In the genomic region with DNA sequence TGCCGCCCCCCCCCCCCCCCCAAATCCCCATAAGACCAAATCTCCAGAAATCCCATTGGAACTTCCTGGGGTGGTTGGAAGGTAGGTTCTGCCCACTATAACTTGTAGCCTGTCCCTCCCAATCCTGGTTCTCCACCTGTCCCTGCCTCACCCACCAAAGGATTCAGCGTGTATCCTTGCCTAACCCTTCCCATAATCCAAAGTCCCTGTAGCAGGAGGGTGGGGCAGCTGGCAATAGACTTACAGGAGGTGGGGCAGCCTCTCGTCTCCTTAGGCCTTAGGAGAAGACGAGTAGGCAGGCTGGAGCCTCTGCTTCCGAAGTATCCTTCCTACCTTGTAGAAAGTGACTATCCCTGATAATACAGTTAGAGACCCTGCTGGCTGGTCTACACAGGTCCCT, we compare ENCODE assay signal across 34 mouse cellular contexts. TPM values are rescaled to one million over a fixed set of nuclear protein-coding genes. Genes with fewer than 3 reads are reported as not detected.
DNase-seq lines count a peak whose midpoint lies in the region; ATAC-seq and TF ChIP-seq lines count a peak whose summit lies in the region.
"Had no signal": no experiment of that assay in that cellular context is flagged by ENCODE, and none has a peak within 500 bp of the region (broad histone marks: within the 10 kb centered on the region; RNA-seq: fewer than 3 reads in every experiment).

No protein-coding gene starts in this region.

- H3K27ac ChIP-seq in intestine, postnatal 0 days (ENCODE audit: low read depth, low read length), result peak overlapping the region; percentile 74
- no peak overlapping the region for H3K27ac ChIP-seq in stomach, postnatal 0 days (replicated peaks)
- H3K27ac ChIP-seq: embryonic facial prominence, embryonic 10.5 days; embryonic facial prominence, embryonic 13.5 days; forebrain, embryonic 12.5 days; forebrain, embryonic 15.5 days; heart, embryonic 15.5 days; hindbrain, embryonic 14.5 days; hindbrain, postnatal 0 days had no signal

- H3K4me3 ChIP-seq in E14TG2a.4 (replicated peaks; ENCODE audit: low read length), result 0 out of 2 replicates have a peak overlapping the region, but pooled peaks have one; percentile 1
- no peak overlapping the region for H3K4me3 ChIP-seq in intestine, postnatal 0 days (ENCODE audit: low read depth, low read length)
- H3K4me3 ChIP-seq in stomach, postnatal 0 days (ENCODE audit: low read depth, low read length), result no peak overlapping the region
- H3K4me3 ChIP-seq: embryonic facial prominence, embryonic 10.5 days; embryonic facial prominence, embryonic 13.5 days; erythroblast, embryonic 14.5 days; forebrain, embryonic 12.5 days; forebrain, embryonic 15.5 days; heart, embryonic 12.5 days; heart, embryonic 15.5 days had no signal

- 40% methylated on average over 4 of the region's 5 CpGs for WGBS in intestine, postnatal 0 days
- WGBS in stomach, postnatal 0 days, result 70% methylated on average over 4 of the region's 5 CpGs

- peaks cover 40% of the 10 kb centered on the region for H3K4me1 ChIP-seq in E14TG2a.4 (replicated peaks; ENCODE audit: low read depth, low read length)
- peaks cover 20% of the 10 kb centered on the region for H3K4me1 ChIP-seq in intestine, postnatal 0 days (replicated peaks; ENCODE audit: control insufficient read depth, insufficient read depth, low read length)
- H3K4me1 ChIP-seq in stomach, postnatal 0 days (replicated peaks; ENCODE audit: control insufficient read depth, insufficient read depth), result no peaks in the 10 kb centered on the region
- H3K4me1 ChIP-seq: forebrain, embryonic 15.5 days had no signal

- no peak for TF ChIP-seq EP300 in stomach, postnatal 0 days (optimal IDR thresholded peaks at IDR 0.05)

- no peaks in the 10 kb centered on the region for H3K36me3 ChIP-seq in E14TG2a.4 (ENCODE audit: insufficient read depth, low read length)
- H3K36me3 ChIP-seq in intestine, postnatal 0 days (ENCODE audit: control insufficient read depth, insufficient read depth), result no peaks in the 10 kb centered on the region
- no peaks in the 10 kb centered on the region for H3K36me3 ChIP-seq in stomach, postnatal 0 days (ENCODE audit: control insufficient read depth, insufficient read depth, low read length)
- H3K36me3 ChIP-seq: embryonic facial prominence, embryonic 10.5 days; embryonic facial prominence, embryonic 13.5 days; forebrain, embryonic 12.5 days; forebrain, embryonic 15.5 days; G1E; heart, embryonic 12.5 days; heart, embryonic 15.5 days had no signal

- ATAC-seq in intestine, postnatal 0 days, result peak; percentile 82
- peak; percentile 51 for ATAC-seq in stomach, postnatal 0 days (ENCODE audit: low FRiP score, low TSS enrichment)
- ATAC-seq: forebrain, embryonic 15.5 days; hindbrain, postnatal 0 days; Patski had no signal

- no peak for TF ChIP-seq CTCF in E14TG2a.4 (conservative IDR thresholded peaks at IDR 0.05; ENCODE audit: low read length)
- no peak for TF ChIP-seq CTCF in intestine, postnatal 0 days (IDR thresholded peaks at IDR 0.05; ENCODE audit: low read depth)
- TF ChIP-seq CTCF in stomach, postnatal 0 days (IDR thresholded peaks at IDR 0.05; ENCODE audit: low read depth), result no peak

- no peak overlapping the region for H3K9ac ChIP-seq in intestine, postnatal 0 days (ENCODE audit: low read depth, low read length)
- no peak overlapping the region for H3K9ac ChIP-seq in stomach, postnatal 0 days (ENCODE audit: low read length)
- H3K9ac ChIP-seq: embryonic facial prominence, embryonic 13.5 days; forebrain, embryonic 12.5 days; forebrain, embryonic 15.5 days; heart, embryonic 12.5 days; heart, embryonic 15.5 days; hindbrain, embryonic 14.5 days had no signal

- H3K27me3 ChIP-seq in E14TG2a.4 (ENCODE audit: insufficient read depth, low read length), result peaks cover 18% of the 10 kb centered on the region
- H3K27me3 ChIP-seq in intestine, postnatal 0 days (replicated peaks; ENCODE audit: control insufficient read depth, insufficient read depth, low read length), result no peaks in the 10 kb centered on the region
- H3K27me3 ChIP-seq in stomach, postnatal 0 days (ENCODE audit: control insufficient read depth, insufficient read depth, low read length), result no peaks in the 10 kb centered on the region
- H3K27me3 ChIP-seq: embryonic facial prominence, embryonic 13.5 days; forebrain, embryonic 12.5 days; forebrain, embryonic 15.5 days; heart, embryonic 12.5 days; heart, embryonic 15.5 days; Patski had no signal

- H3K9me3 ChIP-seq in E14TG2a.4 (ENCODE audit: low read length), result peaks cover 3% of the 10 kb centered on the region; the same call in 1 of the 2 replicates
- no peaks in the 10 kb centered on the region for H3K9me3 ChIP-seq in intestine, postnatal 0 days (ENCODE audit: control insufficient read depth)
- H3K9me3 ChIP-seq in stomach, postnatal 0 days (ENCODE audit: control insufficient read depth, low read length), result no peaks in the 10 kb centered on the region
- H3K9me3 ChIP-seq: embryonic facial prominence, embryonic 13.5 days; forebrain, embryonic 15.5 days; G1E; heart, embryonic 15.5 days had no signal

- intact Hi-C loops in heart, postnatal 10 days (cut with DNase I), result no loop called here

- H3K4me2 ChIP-seq in intestine, postnatal 0 days (replicated peaks; ENCODE audit: low read depth), result no peak overlapping the region
- no peak overlapping the region for H3K4me2 ChIP-seq in stomach, postnatal 0 days (replicated peaks; ENCODE audit: low read depth)
- H3K4me2 ChIP-seq: embryonic facial prominence, embryonic 13.5 days; forebrain, embryonic 12.5 days; forebrain, embryonic 15.5 days; heart, embryonic 12.5 days; heart, embryonic 15.5 days; hindbrain, embryonic 14.5 days had no signal

- DNase-seq in heart, adult 11 months, result peak; percentile 70
- no peak for DNase-seq in heart, postnatal 10 days
- peak; percentile 52 for DNase-seq in stomach, postnatal 0 days (ENCODE audit: low spot score)
- DNase-seq in T-cell, adult 2 months (ENCODE audit: low spot score), result no peak
- DNase-seq in frontal cortex, postnatal 25 days (ENCODE audit: low spot score in 2 of 2), result no peak
- DNase-seq: adrenal gland, adult 2 months; adrenal gland, postnatal 14 days; cerebellum, adult 11 months; cerebellum, adult 2 months; cerebellum, adult 9-11 months; cerebellum, postnatal 36 days; embryo, embryonic 11 days; gastrocnemius, postnatal 10 days; gastrocnemius, postnatal 36 days; heart, adult 18-20 months; heart, postnatal 14 days; heart, postnatal 4 days had no signal

RNA-seq across cellular contexts. Expression of a gene that starts 6.1 kb away (rescaled TPM):
- under 1 TPM; 0.15 to 0.57 TPM for total RNA-seq in heart, postnatal 10 days (2021)
- polyA plus RNA-seq in intestine, postnatal 0 days (2015; fragmentation: Nextera tagmentation; extraction: Ambion mirVana), result 3.0 and 3.4 TPM in 2 replicates
- polyA plus RNA-seq in stomach, postnatal 0 days (2015; fragmentation: Nextera tagmentation; extraction: Ambion mirVana), result 14.4 and 17.3 TPM in 2 replicates
- total RNA-seq: gastrocnemius, adult 18-20 months; gastrocnemius, postnatal 10 days had no signal
- polyA plus RNA-seq: adrenal gland, adult 2 months; cortical plate, adult 2 months; erythroblast, embryonic 14.5 days; forebrain, embryonic 12.5 days; forebrain, embryonic 15.5 days; G1E; heart, embryonic 12.5 days; hindbrain, embryonic 14.5 days had no signal

RNA-seq across cellular contexts. Expression of a gene that starts 15.8 kb away (rescaled TPM):
- total RNA-seq in heart, postnatal 10 days (2021), result not detected
- polyA plus RNA-seq in intestine, postnatal 0 days (2015; fragmentation: Nextera tagmentation; extraction: Ambion mirVana), result 0.64 and 1.1 TPM in 2 replicates
- polyA plus RNA-seq in stomach, postnatal 0 days (2015; fragmentation: Nextera tagmentation; extraction: Ambion mirVana), result 0.10 and 0.13 TPM in 2 replicates
- total RNA-seq: adrenal gland, postnatal 14 days; adrenal gland, postnatal 4 days; G1E; gastrocnemius, adult 18-20 months; gastrocnemius, postnatal 10 days; gastrocnemius, postnatal 36 days; heart, adult 18-20 months; heart, postnatal 4 days; hindbrain, postnatal 0 days had no signal
- polyA plus RNA-seq: cortical plate, adult 2 months; erythroblast, embryonic 14.5 days; forebrain, embryonic 12.5 days; forebrain, embryonic 15.5 days; G1E; heart, embryonic 15.5 days; hindbrain, embryonic 11.5 days; hindbrain, embryonic 14.5 days; Patski had no signal

RNA-seq across cellular contexts. Expression of a gene that starts 19.3 kb away (rescaled TPM):
- total RNA-seq in heart, postnatal 10 days (2021), result 1 to 10 TPM; 2.3 to 2.6 TPM
- 6.9 and 7.0 TPM in 2 replicates for polyA plus RNA-seq in intestine, postnatal 0 days (2015; fragmentation: Nextera tagmentation; extraction: Ambion mirVana)
- polyA plus RNA-seq in stomach, postnatal 0 days (2015; fragmentation: Nextera tagmentation; extraction: Ambion mirVana), result 6.3 and 6.5 TPM in 2 replicates

RNA-seq across cellular contexts. Expression of a gene that starts 35.5 kb away (rescaled TPM):
- 10 to 100 TPM; 24.6 to 26.7 TPM for total RNA-seq in heart, postnatal 10 days (2021)
- polyA plus RNA-seq in intestine, postnatal 0 days (2015; fragmentation: Nextera tagmentation; extraction: Ambion mirVana), result 189 and 194 TPM in 2 replicates
- 145 and 152 TPM in 2 replicates for polyA plus RNA-seq in stomach, postnatal 0 days (2015; fragmentation: Nextera tagmentation; extraction: Ambion mirVana)

RNA-seq across cellular contexts. Expression of a gene that starts 36.3 kb away (rescaled TPM):
- total RNA-seq in heart, postnatal 10 days (2021), result 10 to 100 TPM; 22.7 to 26.7 TPM
- 17.5 and 18.6 TPM in 2 replicates for polyA plus RNA-seq in intestine, postnatal 0 days (2015; fragmentation: Nextera tagmentation; extraction: Ambion mirVana)
- polyA plus RNA-seq in stomach, postnatal 0 days (2015; fragmentation: Nextera tagmentation; extraction: Ambion mirVana), result 11.6 and 13.0 TPM in 2 replicates

Comparison
In these comparisons a context has a peak if more than half of its experiments do, and no peak if none do; other contexts are left out.
1. DNase-seq: peak in heart, adult 11 months (single experiment) and stomach, postnatal 0 days (single experiment); none in heart, postnatal 10 days (0 of 2), T-cell, adult 2 months (single experiment) and frontal cortex, postnatal 25 days (0 of 2).